Mouse (Mus musculus): ENCODE measurements around the gene Acot6. TPM values are rescaled to one million over a fixed set of nuclear protein-coding genes. Genes with fewer than 3 reads are reported as not detected.

Gene Acot6
- total and polyA plus RNA-seq, 3 experiments: 0.08 TPM; not detected in 2

DNA sequence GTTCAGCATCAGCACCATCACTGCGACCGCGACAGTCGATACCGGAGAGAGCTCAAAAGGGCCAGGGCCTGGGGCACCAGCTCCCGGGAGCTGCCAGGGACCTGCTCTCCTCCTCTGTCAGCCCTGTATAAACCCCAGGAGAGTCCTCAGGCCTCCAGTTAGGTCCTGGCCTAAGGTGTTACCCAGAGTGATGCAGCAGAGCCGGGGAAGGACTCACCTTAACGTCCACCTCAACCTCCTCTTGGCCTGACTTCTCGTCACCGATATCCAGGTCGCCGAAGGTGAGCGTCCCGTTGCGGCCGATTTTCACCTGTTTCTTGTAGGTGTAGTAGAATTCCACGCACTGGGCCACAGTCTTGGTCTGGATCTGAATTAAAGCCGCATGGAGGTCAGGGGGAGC is 55.8 kb downstream of the Acot6 start:
- Histone ChIP-seq H3K79me2 (replicated peaks; ENCODE audit: control insufficient read depth, extremely low read depth, insufficient read depth, poor library complexity, severe bottlenecking) (no peaks in the 10 kb centered on the region), H3K27me3 (replicated peaks) (no peaks in the 10 kb centered on the region), H3K4me2 (ENCODE audit: insufficient read depth, low read depth, poor library complexity, severe bottlenecking) (no peak overlapping the region), H3K9ac (ENCODE audit: insufficient read depth, low read depth) (no peak overlapping the region), H3K36me3 (replicated peaks in 1 of 2; ENCODE audit: control insufficient read depth in 1 of 2, insufficient read depth in 1 of 2, low read length in 1 of 2) (peaks cover 66 to 94% of the 10 kb centered on the region in 2 experiments), H3K27ac (ENCODE audit: insufficient read depth, low read depth) (no peak overlapping the region), H3K4me3 (replicated peaks in 1 of 3; ENCODE audit: low read depth in 2 of 3, low read length in 2 of 3, poor library complexity in 1 of 3) (no peak overlapping the region), H3K9me3 (replicated peaks; ENCODE audit: low read length) (no peaks in the 10 kb centered on the region), H3K4me1 (ENCODE audit: control insufficient read depth in 1 of 2, insufficient read depth in 2 of 2) (no peaks in the 10 kb centered on the region)
- in situ Hi-C loops (cut with MboI; ENCODE audit: low pct_ligation_motif_present, low pct_unique_long_range_greater_than_20kb, low sequenced_read_pairs): no loop called here
- dilution Hi-C loops (cut with MboI; ENCODE audit: extremely low pct_ligation_motif_present, extremely low pct_unique_long_range_greater_than_20kb, low sequenced_read_pairs): no loop called here
- DNase-seq (ENCODE audit: extremely low read depth): no peak
- TF ChIP-seq ZC3H11A (IDR thresholded peaks at IDR 0.05; ENCODE audit: low read depth, low read length): no peak
- no peak for TF ChIP-seq MXI1 (IDR thresholded peaks at IDR 0.05; ENCODE audit: low read depth, low read length)
- TF ChIP-seq RCOR1 (conservative IDR thresholded peaks at IDR 0.05; ENCODE audit: low read depth, low read length): no peak
- TF ChIP-seq MAFK (IDR thresholded peaks at IDR 0.05; ENCODE audit: insufficient replicate concordance, low read length): no peak
- no peak for TF ChIP-seq E2F4 (IDR thresholded peaks at IDR 0.05; ENCODE audit: insufficient replicate concordance, low read depth, low read length)
- TF ChIP-seq JUN (IDR thresholded peaks at IDR 0.05; ENCODE audit: insufficient read depth, low read depth, low read length): no peak
- TF ChIP-seq SMC3 (IDR thresholded peaks at IDR 0.05; ENCODE audit: low read depth, low read length): no peak
- no peak for TF ChIP-seq MAZ (IDR thresholded peaks at IDR 0.05; ENCODE audit: low read depth, low read length)
- no peak for TF ChIP-seq SIN3A (IDR thresholded peaks at IDR 0.05; ENCODE audit: low read length)
- no peak for TF ChIP-seq TBP (conservative IDR thresholded peaks at IDR 0.05; ENCODE audit: low read depth, low read length)
- no peak for TF ChIP-seq EP300 (IDR thresholded peaks at IDR 0.05; ENCODE audit: low read length)
- TF ChIP-seq PAX5 (IDR thresholded peaks at IDR 0.05; ENCODE audit: low read length): no peak
- TF ChIP-seq CTCF (conservative IDR thresholded peaks at IDR 0.05 in 1 of 2, IDR thresholded peaks at IDR 0.05 in 1 of 2; ENCODE audit: low read depth in 2 of 2, low read length in 2 of 2): no peak
- TF ChIP-seq GABPA (IDR thresholded peaks at IDR 0.05; ENCODE audit: insufficient replicate concordance, low read depth, low read length): no peak
- no peak for TF ChIP-seq MEF2A (IDR thresholded peaks at IDR 0.05; ENCODE audit: borderline replicate concordance, low read depth, low read length)
- no peak for TF ChIP-seq UBTF (IDR thresholded peaks at IDR 0.05; ENCODE audit: low read depth, low read length)
- TF ChIP-seq NELFE (IDR thresholded peaks at IDR 0.05; ENCODE audit: low read depth, low read length): no peak

DNA sequence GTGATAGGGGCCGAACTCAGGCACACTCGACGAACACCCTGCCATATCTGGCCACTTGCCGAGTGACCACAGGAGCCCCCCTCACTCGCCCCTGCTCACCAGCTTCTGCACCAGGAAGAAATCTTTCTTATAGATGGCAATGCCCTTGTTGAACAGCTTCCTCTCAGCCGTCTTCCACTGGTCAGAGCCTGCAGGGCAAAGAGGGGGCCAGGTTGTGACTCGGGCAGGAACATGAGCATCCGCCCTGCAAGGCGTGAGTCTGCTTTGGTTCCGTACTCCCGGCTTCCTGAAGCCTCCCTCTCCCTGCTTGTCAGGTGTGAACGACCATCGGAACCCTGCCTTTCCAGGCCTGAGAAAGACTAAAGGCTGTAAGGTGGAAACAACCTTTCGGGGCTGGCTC is 57.7 kb downstream of the Acot6 start:
- DNase-seq (ENCODE audit: extremely low read depth): no peak

More for the DNA sequence above, 57.7 kb downstream of the Acot6 start:
- no peaks in the 10 kb centered on the region for H3K27me3 ChIP-seq (replicated peaks)
- H3K4me2 ChIP-seq (ENCODE audit: insufficient read depth, low read depth, poor library complexity, severe bottlenecking): no peak overlapping the region
- peaks cover 0 to 3% of the 10 kb centered on the region in 2 experiments; a peak in 1 of 4 replicates for H3K4me1 ChIP-seq (ENCODE audit: control insufficient read depth in 1 of 2, insufficient read depth in 2 of 2)
- H3K36me3 ChIP-seq (replicated peaks in 1 of 2; ENCODE audit: control insufficient read depth in 1 of 2, insufficient read depth in 1 of 2, low read length in 1 of 2): peaks cover 67 to 93% of the 10 kb centered on the region in 2 experiments
- H3K4me3 ChIP-seq (replicated peaks in 1 of 3; ENCODE audit: low read depth in 2 of 3, low read length in 2 of 3, poor library complexity in 1 of 3): no peak overlapping the region
- TF ChIP-seq TCF12 (IDR thresholded peaks at IDR 0.05; ENCODE audit: low read depth, low read length) (no peak), PAX5 (IDR thresholded peaks at IDR 0.05; ENCODE audit: low read length) (no peak), MEF2A (IDR thresholded peaks at IDR 0.05; ENCODE audit: borderline replicate concordance, low read depth, low read length) (no peak), JUND (conservative IDR thresholded peaks at IDR 0.05; ENCODE audit: low read depth, low read length) (no peak), NELFE (IDR thresholded peaks at IDR 0.05; ENCODE audit: low read depth, low read length) (no peak)
- in situ Hi-C loops (cut with MboI; ENCODE audit: low pct_ligation_motif_present, low pct_unique_long_range_greater_than_20kb, low sequenced_read_pairs): no loop called here
- no peak overlapping the region for H3K9ac ChIP-seq (ENCODE audit: insufficient read depth, low read depth)
- no peaks in the 10 kb centered on the region for H3K9me3 ChIP-seq (replicated peaks; ENCODE audit: low read length)
- H3K79me2 ChIP-seq (replicated peaks; ENCODE audit: control insufficient read depth, extremely low read depth, insufficient read depth, poor library complexity, severe bottlenecking): no peaks in the 10 kb centered on the region
- dilution Hi-C loops (cut with MboI; ENCODE audit: extremely low pct_ligation_motif_present, extremely low pct_unique_long_range_greater_than_20kb, low sequenced_read_pairs): no loop called here
- H3K27ac ChIP-seq (ENCODE audit: insufficient read depth, low read depth): no peak overlapping the region

All from CH12.LX (cell line).